Mouse (Mus musculus) erythroid progenitor cell, adult 5-6 weeks (primary cell): ENCODE measurements around the gene Tmem43. TPM values are rescaled to one million over a fixed set of nuclear protein-coding genes. Genes with fewer than 3 reads are reported as not detected.

Experiments
- ATAC-seq: replicated peaks from 2 replicates; pipeline ENCODE4 v1.8.0; 2016; ENCODE audit warnings: moderate number of reproducible peaks, mild to moderate bottlenecking, moderate TSS enrichment, inconsistent platforms; ENCODE audit not compliant: poor library complexity, low FRiP score, severe bottlenecking
- total RNA-seq, 2 experiments: library from RNA; stranded (forward) in 1 of 2; stranded (reverse) in 1 of 2; fragments of 150-400 nt in 1 of 2; fragments of 186-747, 209-891 nt in 1 of 2; gene quantifications; 2 replicates each; pipeline versions ENCODE4 v1.2.3 to v1.2.4; 2015 to 2017; ENCODE audit warnings: low replicate concordance in 2 of 2

The Tmem43 gene
- total RNA-seq, 2 experiments from 2014 or later, result 6.3 to 6.7 TPM

DNA sequence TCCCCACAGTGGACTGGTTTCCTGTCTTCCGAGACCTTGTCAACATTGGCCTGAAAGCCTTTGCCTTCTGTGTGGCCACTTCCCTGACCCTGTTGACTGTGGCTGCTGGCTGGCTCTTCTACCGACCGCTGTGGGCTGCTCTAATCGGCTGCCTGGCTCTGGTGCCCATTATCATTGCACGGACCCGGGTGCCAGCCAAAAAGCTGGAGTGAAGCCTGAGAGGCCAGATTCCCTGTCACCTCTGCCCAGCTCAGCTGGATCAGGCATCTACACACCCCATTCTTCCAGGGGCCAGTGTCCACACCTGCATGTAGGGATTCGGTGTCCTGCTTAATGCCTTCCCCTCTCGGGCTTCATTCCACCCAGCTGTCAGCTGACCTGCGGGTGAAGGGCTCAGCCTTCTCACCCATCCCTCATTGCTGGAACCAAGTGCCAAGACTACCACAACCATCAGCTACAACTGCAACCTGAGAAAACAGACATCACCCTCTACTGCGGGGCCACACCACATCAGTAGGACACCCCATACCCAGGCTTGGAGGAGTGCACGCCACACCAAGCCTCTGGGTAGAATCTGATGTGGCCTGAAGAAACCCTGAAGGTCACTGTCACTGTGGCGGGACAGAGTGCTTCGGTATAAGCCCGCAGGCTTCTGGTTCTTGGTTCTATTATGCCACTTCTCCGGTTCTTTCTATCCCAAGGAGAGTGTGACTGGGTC, 13.4 kb downstream of the Tmem43 start:
- ATAC-seq, result no peak

DNA sequence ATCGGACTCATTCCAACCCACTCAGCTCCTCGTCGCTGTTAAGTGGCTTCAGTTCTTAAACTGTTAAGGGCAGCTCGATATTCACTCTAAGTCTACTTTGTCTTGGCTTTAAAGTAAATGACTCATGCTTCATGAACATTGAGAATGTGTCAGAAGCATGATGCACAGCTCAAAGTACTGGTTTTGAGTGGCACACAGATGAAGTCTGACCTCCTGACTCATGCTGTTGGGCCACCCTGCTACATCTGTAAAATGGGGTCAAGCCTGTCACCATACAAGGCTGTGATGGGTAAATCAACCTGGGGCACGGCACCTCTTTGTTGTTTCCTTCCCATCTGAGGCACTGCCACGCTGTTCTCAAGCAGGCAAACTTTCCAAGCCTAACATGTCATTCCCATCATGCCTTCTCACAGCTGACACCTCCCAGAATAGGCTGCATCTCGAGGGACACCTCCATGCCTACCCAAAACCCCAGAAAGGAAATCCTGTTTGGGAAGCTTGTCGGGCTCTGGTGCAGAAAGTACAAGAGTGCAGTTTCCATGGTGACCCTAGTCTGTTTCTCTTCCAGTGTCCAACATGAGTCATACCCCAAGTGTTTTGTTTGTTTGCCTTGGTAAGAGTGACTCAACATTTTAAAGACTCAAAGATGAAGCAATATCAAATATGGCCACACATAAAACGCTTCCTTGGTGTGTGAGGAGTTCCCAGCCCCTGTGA, 15.2 kb downstream of the Tmem43 start:
- no peak for ATAC-seq

DNA sequence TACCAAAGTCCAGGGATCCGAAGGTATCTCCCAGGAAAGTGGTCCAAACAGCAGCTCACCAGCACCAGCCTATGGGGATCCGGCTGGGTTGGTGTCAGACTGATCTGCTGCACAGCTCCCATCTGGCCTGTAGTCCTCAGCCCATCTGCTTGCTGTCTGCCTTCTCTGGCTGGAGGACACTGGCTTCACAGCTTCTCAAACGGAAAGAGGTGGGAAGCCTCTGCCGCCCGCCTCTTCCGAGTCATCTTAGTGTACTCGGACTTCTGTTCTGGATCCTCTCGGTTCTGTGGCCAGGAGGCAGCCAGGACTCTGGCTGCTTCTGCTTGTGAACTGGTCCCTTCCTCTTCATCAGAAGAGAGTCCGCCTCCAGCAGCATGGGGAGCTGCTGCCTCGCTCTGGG, 16.4 kb downstream of the Tmem43 start:
- no peak for ATAC-seq

DNA sequence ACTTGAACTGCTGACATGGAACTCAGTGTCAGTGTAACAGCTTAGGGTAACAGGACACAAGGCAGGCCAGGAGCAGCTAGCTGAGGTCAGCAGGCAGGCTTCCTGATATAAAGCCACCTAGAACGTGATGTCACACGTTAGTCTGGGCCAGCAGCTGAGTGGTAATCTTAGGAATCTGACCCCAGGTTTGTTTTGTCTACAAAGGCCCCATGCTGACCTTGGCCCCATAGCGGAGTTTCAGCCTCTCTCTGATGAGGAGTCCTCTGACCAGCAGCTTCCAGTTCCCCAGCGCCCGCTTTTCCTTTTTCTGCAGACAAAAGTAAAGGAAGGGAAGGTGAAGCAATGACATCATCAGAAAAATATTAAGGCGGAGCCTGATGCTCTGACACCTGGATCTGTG, 17.5 kb downstream of the Tmem43 start:
- no peak for ATAC-seq

DNA sequence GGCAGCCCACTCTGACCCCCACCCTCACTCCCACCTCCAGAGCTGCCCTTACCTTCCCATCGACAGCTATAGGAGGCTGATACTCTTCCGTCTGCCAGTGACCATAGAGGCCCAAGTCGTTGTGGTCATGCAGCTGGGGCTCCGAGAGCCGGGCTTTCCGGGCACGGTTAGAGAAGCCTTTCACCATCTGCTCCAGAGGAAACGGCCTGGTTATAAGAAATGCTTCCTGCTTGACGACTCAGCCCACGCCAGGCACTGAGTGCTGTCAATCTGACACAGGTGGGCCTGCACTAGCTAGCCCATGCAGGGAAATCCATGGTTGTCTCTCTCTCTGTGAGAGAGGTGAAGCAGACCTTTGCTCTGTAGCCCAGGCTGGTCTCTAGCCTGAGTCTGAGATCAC, 19.6 kb downstream of the Tmem43 start:
- no peak for ATAC-seq

DNA sequence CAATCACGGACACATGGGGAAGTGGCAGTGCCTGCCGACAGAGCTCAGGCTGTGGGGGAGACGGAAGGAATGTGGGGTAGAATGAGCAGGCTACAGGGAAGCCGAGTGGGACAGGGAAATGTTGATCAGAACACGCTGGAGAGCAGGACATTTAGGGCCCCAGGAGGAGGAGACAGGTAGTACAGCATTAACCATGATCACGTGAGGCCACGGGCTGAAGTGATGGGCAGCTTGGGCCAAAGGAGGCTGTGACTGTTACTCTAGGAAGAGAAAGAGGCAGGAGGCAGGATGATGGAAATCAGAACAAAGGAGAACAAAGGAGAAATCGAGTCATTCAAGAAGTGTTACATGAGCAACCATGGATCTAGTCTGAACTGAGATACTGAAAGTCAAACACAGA, 21.0 kb downstream of the Tmem43 start:
- ATAC-seq, result no peak

DNA sequence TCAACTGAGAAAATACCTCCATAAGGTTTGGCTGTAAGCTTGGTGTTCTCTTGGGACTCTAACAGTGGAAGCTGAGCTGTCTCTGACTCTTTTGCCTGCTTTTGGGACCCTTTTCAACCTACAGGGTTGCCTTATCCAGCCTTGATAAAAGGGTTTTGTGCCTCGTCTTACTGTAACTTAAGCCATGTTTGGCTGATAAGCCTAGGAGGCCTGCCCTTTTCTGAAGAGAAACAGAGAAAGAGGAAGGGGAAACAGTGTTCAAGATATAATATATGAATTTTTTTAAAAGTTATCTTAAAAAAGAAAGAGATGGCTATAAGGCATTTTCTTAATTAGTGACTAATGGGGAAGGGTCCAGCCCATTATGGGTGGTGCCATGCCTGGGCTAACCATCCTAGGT, 29.8 kb downstream of the Tmem43 start:
- no peak for ATAC-seq

DNA sequence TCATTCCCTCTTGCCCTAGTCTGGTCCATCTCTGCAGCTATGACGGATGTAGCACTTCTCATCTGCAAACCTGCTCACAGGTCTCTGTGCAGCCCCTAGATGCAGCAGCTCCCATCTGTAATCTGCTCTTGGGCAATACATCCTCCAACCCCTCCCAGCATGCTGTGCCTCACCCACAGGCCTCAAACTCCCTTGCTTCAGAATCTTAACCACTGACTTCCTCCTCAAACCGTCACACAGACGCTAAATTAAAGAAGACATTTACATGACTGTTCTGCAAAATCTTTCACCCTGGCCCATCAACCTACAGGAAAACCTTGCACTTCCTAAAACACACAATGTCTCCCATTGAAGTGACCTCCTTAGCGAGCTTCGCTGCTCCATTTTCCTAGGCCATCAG, 32.5 kb downstream of the Tmem43 start:
- no peak for ATAC-seq

DNA sequence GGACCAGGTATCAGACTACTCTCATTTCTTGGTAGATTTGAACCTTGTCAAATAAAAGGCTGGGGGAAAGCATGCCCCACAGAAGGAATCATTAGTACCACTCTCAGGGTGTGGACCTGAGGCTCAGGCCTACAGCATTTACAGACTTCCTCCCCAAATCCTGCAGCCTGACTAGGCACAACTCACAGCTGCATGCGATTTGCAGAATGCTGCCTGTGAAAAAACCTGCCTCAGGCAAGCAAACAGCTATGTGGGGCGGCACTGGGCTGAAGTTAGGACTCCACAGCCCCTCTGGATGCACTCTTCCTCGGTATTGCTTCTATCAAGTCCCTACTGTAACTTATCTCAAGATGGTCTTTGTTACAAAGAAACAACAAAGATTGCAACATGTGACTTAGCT, 34.5 kb downstream of the Tmem43 start:
- no peak for ATAC-seq

DNA sequence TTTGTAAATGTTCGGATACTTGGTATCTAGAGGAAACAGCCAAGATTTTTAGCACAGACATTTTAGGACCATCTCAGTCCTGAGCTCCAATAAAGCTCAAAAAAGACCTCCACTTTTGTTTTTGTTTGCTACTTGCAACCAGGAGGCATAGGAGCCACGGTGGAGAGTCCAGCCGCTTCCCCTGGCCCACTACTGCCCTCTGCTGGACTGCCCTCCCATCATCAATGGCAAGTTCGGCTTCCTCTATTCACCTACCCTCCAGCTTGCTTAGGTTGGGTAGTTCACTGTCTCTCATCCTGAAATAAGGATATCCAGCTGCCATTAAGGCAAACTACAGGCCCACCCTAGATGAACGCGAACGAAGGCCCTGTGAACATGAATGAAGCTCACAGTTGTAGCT, 35.8 kb downstream of the Tmem43 start:
- peak; percentile 68 for ATAC-seq

DNA sequence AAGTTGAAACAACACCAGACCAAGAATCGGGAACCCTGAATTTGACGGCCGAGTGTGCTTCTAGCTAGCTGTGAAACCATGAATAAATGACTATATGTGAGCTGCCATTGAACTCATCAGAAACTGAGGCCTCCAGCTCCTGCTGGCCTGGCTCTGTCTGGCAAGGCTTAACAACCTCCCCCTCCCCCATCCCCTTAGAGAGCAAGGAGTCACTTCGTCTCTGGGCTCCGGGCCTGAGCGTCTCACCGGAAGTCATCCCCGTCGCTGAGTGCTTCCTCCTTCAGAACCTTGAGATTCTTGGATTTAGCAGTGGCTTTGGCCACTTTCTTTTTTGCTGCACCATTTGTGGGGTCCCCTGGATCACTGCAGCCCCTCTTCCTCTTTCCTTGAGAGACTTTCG, 36.7 kb downstream of the Tmem43 start:
- ATAC-seq, result no peak

DNA sequence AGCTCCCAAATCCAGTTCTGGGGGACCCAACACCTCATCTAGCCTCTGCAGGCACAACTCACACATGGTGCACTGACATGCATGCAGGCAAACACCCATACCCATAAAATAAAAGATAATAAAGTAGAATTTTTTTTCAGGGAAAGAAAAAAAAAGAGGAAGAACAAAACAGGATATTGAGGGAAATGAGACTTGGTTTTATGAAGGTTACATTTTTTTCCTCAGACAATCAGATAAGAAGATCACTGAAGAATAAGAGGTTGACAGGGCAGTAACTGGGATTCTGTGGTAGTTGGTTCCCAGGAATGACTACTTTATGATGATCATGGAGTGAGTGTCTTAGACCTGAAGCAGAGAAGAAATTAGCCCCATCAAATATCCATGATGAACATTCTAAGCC, 40.6 kb downstream of the Tmem43 start:
- ATAC-seq, result no peak

DNA sequence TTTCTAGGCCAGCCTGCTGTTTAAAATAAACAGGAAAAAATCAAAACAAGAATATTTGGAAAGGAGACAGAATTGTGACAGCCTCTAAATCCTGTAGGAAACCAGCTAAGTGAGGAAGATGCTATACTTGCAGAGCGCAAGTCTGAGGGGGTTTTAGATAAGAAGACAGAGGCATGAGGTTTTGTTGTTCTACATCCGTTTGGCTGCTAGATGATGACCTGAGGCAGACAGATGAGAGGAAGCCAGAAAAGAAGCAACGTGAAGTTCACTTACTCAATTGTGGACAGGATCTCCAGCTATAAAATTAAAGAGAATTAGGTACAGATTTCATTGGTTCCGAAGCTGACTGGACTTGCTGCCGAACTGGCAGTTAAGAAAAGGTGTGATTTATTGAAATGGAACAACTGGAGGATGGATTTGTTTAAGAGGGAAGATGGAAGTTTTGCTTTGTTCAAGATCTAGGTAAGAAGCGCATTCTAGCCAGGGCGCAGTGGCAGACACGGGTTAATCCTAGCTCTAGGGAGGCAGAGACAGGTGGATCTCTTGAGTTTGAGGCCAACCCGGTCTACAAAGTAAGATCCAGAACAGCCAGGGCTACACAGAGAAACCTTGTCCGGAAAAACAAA, 41.3 kb downstream of the Tmem43 start:
- ATAC-seq, result no peak

DNA sequence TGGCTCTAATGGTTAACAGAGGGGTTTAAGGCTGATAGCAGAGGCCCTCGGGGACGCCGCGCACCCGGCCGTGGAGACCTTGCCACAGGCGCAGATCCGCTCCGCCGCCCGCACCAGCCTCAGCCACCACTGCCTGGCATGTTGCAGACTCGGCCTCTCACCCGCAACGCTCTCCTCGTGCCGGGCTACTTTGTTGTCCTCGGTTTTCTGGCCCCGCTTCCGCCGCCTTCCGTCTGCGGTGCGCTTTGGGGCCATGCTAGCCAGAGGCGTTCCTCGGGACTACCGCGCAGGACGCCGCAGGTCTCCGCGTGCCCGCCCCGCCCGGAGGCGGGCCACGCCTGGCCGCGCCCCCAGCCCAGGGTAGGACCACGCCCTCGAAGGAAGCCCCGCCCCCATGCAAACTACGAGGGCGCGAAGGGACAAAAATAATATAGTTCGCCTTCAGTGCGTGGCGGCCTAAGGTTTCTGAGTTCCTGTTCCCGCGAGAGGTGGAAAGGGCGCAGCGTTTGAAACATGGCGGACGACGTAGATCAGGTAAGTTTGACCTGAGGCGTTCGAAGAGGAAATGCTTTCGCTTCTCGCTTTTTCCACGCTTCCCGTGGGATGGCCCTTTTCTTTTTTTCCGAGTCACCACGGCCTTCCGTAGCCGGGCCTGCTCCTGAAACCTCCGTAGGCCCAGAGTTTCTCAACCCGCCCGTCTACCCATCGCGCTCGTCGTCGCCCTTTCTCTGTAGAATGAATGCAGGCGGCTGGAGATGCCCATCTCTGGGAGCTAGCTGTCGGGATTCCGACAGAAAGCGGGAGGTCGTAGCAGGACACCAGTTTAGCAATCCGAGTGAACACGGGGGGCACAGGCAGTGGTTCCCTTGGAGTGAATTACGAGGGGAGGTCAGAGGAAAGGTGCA, 42.3 kb downstream of the Tmem43 start, which contains the start of the genes Xpc and Lsm3:
Gene Xpc, minus strand, starts transcription at position 344 of the 905 bp plus-strand sequence.
Gene Lsm3, plus strand, starts transcription at position 384 of the 905 bp plus-strand sequence.
- peak; percentile 95 for ATAC-seq

DNA sequence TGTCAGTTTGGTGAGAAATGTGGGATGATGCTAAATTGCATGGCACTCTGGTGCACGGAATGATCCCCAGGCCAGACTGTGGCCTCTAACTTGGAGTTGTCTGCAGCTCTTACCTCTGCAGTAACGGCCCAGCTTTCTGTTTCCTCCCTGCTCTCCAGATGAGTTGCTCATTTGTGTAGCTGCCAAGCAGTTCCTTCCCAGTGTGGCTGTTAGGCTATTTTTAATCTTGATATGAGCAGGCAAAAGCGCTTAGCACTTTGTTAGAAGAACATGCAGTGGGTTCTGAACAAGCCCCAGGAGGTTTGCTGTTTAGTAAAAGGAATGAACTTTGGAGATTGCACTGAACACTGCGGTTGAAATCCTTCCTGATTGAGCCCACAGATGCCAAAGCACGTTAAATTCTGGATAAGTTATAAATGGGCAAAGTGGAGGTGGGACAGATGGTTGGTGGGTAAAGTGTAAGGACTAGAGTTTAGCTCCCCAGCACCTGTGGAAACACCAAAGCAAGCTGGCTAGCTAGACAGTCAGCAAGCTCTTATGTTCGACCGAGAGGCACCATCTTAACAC, 45.0 kb downstream of the Tmem43 start:
- ATAC-seq, result no peak

DNA sequence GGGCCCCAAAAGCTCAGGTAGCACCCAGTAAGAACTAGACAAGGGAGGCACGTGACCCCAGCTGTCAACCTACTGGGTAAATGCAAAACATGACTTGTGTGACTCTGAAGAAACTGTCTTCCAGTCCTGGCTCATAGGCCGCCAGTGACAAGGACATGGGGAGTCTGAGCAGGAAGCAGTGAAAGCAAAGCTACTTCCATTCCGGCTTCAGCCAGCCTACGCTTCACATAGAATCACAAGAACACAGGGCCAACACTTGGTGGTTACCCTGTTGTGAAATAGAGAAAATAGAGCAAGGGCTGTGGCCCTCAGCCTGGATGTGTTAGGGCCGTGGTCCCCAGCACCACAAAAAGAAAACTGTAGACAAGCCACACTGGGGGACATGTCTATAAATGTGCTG, 49.3 kb downstream of the Tmem43 start:
- ATAC-seq, result no peak

DNA sequence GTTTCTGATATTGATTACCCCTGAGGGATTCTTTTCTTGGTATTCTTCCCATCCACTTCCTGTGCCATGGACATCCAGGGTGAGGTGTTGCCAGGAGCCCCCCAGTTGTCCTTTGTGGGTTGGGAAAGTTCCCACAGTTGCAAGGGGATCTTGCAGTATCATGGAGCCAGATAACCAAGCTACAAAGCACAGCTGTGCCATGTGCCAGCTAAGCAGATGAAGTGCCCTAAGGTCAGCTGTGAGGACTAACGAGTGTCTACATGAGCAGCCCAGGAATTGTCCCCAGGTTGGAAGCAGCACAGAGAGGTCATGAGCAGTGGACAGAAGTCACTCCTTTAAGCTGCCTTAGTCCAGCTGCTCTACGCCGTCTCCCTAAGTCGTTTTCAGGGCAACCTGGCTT, 52.0 kb downstream of the Tmem43 start:
- 0 out of 2 replicates have a peak, but pooled peaks have one; percentile 7 for ATAC-seq

DNA sequence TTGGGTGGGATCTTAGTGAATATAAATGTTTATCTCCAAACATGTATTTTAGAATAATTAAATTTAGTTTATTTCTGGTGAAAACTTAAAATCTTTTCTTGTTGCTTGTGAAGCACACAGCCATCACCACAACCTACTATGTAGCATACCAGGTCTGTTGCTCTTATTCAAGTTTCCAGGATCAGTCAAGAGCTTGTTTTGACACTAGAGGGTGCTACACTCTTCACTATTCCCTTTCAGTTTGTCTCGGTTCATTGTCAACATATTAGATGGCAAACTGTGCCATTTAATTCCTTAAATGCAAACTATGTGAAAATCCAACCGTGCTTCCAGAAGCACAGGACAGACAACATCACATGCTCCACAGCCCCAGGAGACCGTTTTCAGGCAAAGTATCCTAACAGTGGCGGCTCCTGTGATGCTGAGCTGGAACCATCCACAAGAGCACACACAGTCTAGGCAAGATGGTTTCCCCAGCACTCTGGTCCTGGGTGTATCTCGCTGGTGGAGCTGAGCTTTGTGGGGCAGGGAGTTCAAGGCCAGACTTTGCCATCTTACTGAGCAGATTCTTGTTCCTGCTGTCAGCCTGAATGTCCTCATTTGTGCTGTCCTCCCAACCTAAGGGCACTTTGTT, 53.8 kb downstream of the Tmem43 start:
- ATAC-seq, result no peak

DNA sequence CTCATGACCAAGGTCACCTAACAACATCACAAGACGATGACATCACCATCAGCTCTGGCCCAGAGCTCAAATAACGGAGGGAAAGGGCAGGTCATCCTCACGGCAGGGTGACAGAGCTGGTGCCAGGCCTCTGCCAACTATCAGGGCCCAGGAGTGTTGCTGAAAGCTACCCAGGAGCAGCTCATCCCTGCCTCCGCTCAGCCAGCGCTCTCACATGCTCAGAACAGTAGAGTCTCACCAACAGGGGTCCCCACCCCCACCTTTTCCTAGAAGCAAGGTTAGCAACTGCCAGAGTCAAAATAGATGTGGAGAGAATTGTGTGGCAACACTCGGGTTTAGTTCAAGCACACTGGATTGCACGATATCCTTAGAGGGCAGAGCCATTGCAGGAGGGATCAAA, 54.8 kb downstream of the Tmem43 start:
- no peak for ATAC-seq
